Mouse (Mus musculus) midbrain, postnatal 0 days (tissue): ENCODE results near the gene Micu1. TPM values are rescaled to one million over a fixed set of nuclear protein-coding genes. Genes with fewer than 3 reads are reported as not detected.
A peak's percentile ranks its signal among the peaks of the same experiment; 100 is the strongest.

Source experiments
- ATAC-seq: fragments of 200-750 bp; cut with Nextera tagmentation; 2 replicates; pipeline ENCODE4 v1.8.0; 2017; ENCODE audit warnings: moderate number of reproducible peaks, mild to moderate bottlenecking, moderate TSS enrichment, moderate library complexity; ENCODE audit not compliant: low FRiP score
- DNase-seq: peaks from one replicate; pipeline ENCODE4 v3.0.0-alpha.2; 2015; ENCODE audit warnings: low spot score
- H3K27ac ChIP-seq: fragments of 300-500 bp; sonication (generic); 2 replicates; pipeline ENCODE4 v1.5.1; 2014; ENCODE audit warnings: low read depth, mild to moderate bottlenecking, low read length, mixed read lengths
- H3K27me3 ChIP-seq: fragments of 300-500 bp; sonication (generic); 2 replicates; pipeline ENCODE4 v1.6.1; 2014; ENCODE audit warnings: low read length, control low read depth, mixed read lengths; ENCODE audit not compliant: insufficient read depth
- H3K36me3 ChIP-seq: fragments of 300-500 bp; sonication (generic); 2 replicates; pipeline ENCODE4 v1.6.1; 2014; ENCODE audit warnings: low read length, control low read depth, mixed read lengths; ENCODE audit not compliant: insufficient read depth
- H3K4me1 ChIP-seq: fragments of 300-500 bp; sonication (generic); 2 replicates; pipeline ENCODE4 v1.6.1; 2014; ENCODE audit warnings: mild to moderate bottlenecking, control low read depth, antibody characterized with exemption, low read length, mixed read lengths; ENCODE audit not compliant: insufficient read depth
- H3K4me2 ChIP-seq: fragments of 300-500 bp; sonication (generic); 2 replicates; pipeline ENCODE4 v1.6.1; 2014; ENCODE audit warnings: low read depth, mild to moderate bottlenecking, low read length, mixed read lengths; ENCODE audit not compliant: poor library complexity, severe bottlenecking
- H3K4me3 ChIP-seq: fragments of 300-500 bp; sonication (generic); 2 replicates; pipeline ENCODE4 v1.5.1; 2014; ENCODE audit warnings: low read depth, mild to moderate bottlenecking, low read length, moderate library complexity
- H3K9ac ChIP-seq: fragments of 300-500 bp; sonication (generic); replicated peaks from 2 replicates; pipeline ENCODE4 v1.6.1; 2014; ENCODE audit warnings: mild to moderate bottlenecking, low read length, moderate library complexity, mixed read lengths; ENCODE audit not compliant: poor library complexity, severe bottlenecking
- H3K9me3 ChIP-seq: fragments of 300-500 bp; sonication (generic); 2 replicates; pipeline ENCODE4 v1.6.1; 2016; ENCODE audit warnings: low read length, control low read depth
- CTCF ChIP-seq: IDR thresholded peaks from 2 replicates; pipeline ENCODE4 v1.5.1; 2016; ENCODE audit warnings: antibody characterized with exemption, mild to moderate bottlenecking
- WGBS: fragments of 180-500 bp; shearing (Covaris S2); extraction: QIAGEN DNeasy Blood & Tissue Kit; methylation state at CpG from one replicate; pipeline ENCODE4 v1.1.7; 2014; 5-methylcytosine and 5-hydroxymethylcytosine counted together
- polyA plus RNA-seq: library from polyadenylated mRNA; unstranded; fragments of >200 nt; fragmentation: Nextera tagmentation; extraction: Ambion mirVana; gene quantifications from 2 replicates; pipeline ENCODE4 v1.2.1, GENCODE M21; 2015
- total RNA-seq: library from RNA; depleted of rRNA; stranded (reverse); fragments of >200 nt; gene quantifications from 2 replicates; pipeline ENCODE4 v1.2.3, GENCODE M21; 2014; rRNA removed

The Micu1 gene
- total RNA-seq (69.7 and 70.9 TPM in 2 replicates), polyA plus RNA-seq (61.1 and 64.2 TPM in 2 replicates)

GRCm38 (mm10) chr10:59702207-59703032 lies at the start of gene Micu1:
TSS of gene Micu1 (plus strand) at chr10:59702477.
- H3K4me3 ChIP-seq: peak within 1 kb of the TSS; percentile 72
- peaks cover 3% of the 10 kb centered on the region; the same call in 1 of the 2 replicates for H3K4me1 ChIP-seq
- H3K27me3 ChIP-seq: no peaks in the 10 kb centered on the region
- no peaks in the 10 kb centered on the region for H3K36me3 ChIP-seq
- peak within 1 kb of the TSS; percentile 71 for H3K4me2 ChIP-seq
- WGBS: 1% methylated on average over 48 of the region's 48 CpGs
- DNase-seq (peak; percentile 96), ATAC-seq (peak; percentile 96)
- H3K9me3 ChIP-seq: no peaks in the 10 kb centered on the region
- peak within 1 kb of the TSS; percentile 43; the same call in 1 of the 2 replicates for H3K27ac ChIP-seq
- H3K9ac ChIP-seq: peak within 1 kb of the TSS; percentile 70
- TF ChIP-seq CTCF: no peak

- Histone ChIP-seq H3K27ac (no peak overlapping the region), H3K4me1 (no peaks in the 10 kb centered on the region), H3K9ac (no peak overlapping the region), H3K9me3 (no peaks in the 10 kb centered on the region), H3K4me3 (no peak overlapping the region), H3K27me3 (no peaks in the 10 kb centered on the region), H3K4me2 (no peak overlapping the region), H3K36me3 (no peaks in the 10 kb centered on the region)
- ATAC-seq: no peak
- no peak for TF ChIP-seq CTCF
- 84% methylated on average over 13 of the region's 13 CpGs for WGBS
- no peak for DNase-seq
Observed at GRCm38 (mm10) chr10:59656799-59657198, 45.5 kb upstream of the Micu1 start.

GRCm38 (mm10) chr10:59664765-59665164 lies 37.5 kb upstream of the Micu1 start:
- no peak for TF ChIP-seq CTCF
- no peak for ATAC-seq

GRCm38 (mm10) chr10:59665503-59666291 lies 36.6 kb upstream of the Micu1 start:
- no peak for TF ChIP-seq CTCF
- H3K4me3 ChIP-seq: no peak overlapping the region
- H3K27me3 ChIP-seq: no peaks in the 10 kb centered on the region
- no peak for ATAC-seq
- no peaks in the 10 kb centered on the region for H3K9me3 ChIP-seq
- no peak overlapping the region for H3K9ac ChIP-seq
- no peak overlapping the region for H3K27ac ChIP-seq
- no peak overlapping the region for H3K4me2 ChIP-seq
- no peak for DNase-seq
- WGBS: 77% methylated on average over 13 of the region's 13 CpGs
- H3K36me3 ChIP-seq: no peaks in the 10 kb centered on the region
- no peaks in the 10 kb centered on the region for H3K4me1 ChIP-seq

More at GRCm38 (mm10) chr10:59664765-59665164, 37.5 kb upstream of the Micu1 start:
- Histone ChIP-seq H3K9me3 (no peaks in the 10 kb centered on the region), H3K36me3 (no peaks in the 10 kb centered on the region), H3K4me3 (no peak overlapping the region), H3K9ac (no peak overlapping the region), H3K27me3 (no peaks in the 10 kb centered on the region), H3K4me1 (no peaks in the 10 kb centered on the region), H3K4me2 (no peak overlapping the region), H3K27ac (no peak overlapping the region)
- DNase-seq: no peak
- 75% methylated on average over 2 of the region's 2 CpGs for WGBS

GRCm38 (mm10) chr10:59667377-59667776 lies 34.9 kb upstream of the Micu1 start:
- H3K9ac ChIP-seq: no peak overlapping the region
- H3K27me3 ChIP-seq: no peaks in the 10 kb centered on the region
- WGBS: 51% methylated on average over 6 of the region's 6 CpGs
- H3K4me1 ChIP-seq: no peaks in the 10 kb centered on the region
- no peak overlapping the region for H3K4me2 ChIP-seq
- no peak for TF ChIP-seq CTCF
- H3K27ac ChIP-seq: no peak overlapping the region
- no peaks in the 10 kb centered on the region for H3K36me3 ChIP-seq
- DNase-seq (peak; percentile 46), ATAC-seq (no peak)
- no peak overlapping the region for H3K4me3 ChIP-seq
- no peaks in the 10 kb centered on the region for H3K9me3 ChIP-seq
